Mouse (Mus musculus): ENCODE data around the gene Tpst1.

DNA sequence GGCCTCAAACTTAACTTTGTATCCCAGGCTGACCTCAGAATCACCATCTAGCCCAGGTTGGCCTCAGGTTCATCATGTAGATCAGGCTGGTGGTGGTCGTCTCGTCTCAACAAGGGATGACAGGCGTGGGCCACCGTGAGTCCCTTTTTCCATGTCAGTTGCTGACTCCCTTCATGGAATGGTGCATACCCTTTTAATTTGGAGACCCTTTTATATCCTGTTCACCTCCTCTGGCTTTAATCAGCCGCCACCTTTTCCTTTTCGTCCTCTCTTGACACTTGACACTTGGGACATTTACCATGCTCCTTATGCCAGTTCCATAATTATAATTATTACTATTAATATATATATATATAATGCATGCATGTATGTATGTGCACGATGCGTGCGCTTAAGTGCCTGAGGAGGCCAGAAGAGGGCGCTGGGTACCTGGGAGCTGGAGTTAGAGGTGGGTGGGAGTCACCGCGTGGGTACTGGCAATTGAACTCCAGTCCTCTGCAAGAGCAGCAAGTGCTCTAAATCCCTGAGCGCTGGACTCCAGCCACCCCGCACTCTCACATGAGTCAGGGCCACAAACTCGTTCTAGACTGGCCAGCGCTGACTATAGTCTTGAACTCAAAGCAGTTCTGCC is 7.0 kb downstream of the Tpst1 start:
- TF ChIP-seq GATA1 (IDR thresholded peaks at IDR 0.05; ENCODE audit: borderline replicate concordance, low read length), result no peak
- TF ChIP-seq FLI1 (IDR thresholded peaks at IDR 0.05; ENCODE audit: low read length), result no peak
